Mouse (Mus musculus): ENCODE measurements around the gene Zfp65. TPM values are rescaled to one million over a fixed set of nuclear protein-coding genes. Genes with fewer than 3 reads are reported as not detected.
A peak's percentile ranks its signal among the peaks of the same experiment; 100 is the strongest.
"Not testable (repeated sequence)": the region's sequence is repeated elsewhere in the genome, so short reads cannot be mapped to it uniquely, and the experiment has no call there.

Zfp65 gene
- polyA plus RNA-seq, 1 experiment, result 1.3 TPM

DNA sequence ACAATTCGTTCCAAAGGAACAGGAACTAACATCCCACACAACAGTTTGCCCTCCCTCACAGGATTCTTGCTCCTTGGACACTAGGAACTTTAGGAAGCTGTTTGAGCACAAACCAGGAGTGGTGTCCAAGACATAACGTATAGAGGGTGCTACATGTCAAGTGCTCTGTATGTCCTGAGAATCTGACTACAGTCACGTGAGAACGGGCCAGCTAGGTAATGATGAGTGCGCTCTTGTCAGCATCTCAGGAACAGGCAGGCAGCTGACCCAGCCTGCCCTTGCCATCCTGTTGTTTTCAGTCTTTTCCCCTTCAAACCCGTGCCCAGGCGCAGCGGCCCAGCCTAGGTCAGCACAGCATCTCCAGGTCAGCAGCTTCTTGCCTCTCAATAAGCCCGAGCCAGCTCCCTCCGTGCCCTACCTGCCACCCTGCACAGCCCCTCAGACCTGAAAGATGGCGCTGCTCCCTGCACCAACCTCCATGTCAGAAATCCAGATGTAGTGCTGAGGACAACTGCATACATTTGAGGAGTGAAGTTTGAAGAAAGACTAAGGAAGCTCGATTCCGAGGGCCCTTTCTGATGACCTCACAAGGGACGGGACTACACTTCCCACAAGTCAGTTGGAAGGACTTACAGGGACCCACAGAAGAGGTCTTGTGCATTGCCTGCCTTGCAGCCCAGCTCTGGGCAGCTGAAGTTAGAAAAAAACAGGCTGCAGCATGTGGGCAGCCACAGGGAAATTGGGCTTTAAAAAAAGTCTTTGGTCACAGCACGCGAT is 45.8 kb downstream of the Zfp65 start:
- Histone ChIP-seq H3K4me3 (peak overlapping the region; percentile 54), H3ac (ENCODE audit: control insufficient read depth, insufficient read length) (peak overlapping the region; percentile 37), H3K4me2 (ENCODE audit: low read depth) (peak overlapping the region; percentile 95)
- not testable (repeated sequence) for H3K79me2 ChIP-seq (ENCODE audit: control insufficient read depth, insufficient read depth); H3K27me3 ChIP-seq (ENCODE audit: control insufficient read depth, insufficient read depth, insufficient read length); H3K36me3 ChIP-seq (ENCODE audit: control insufficient read depth, insufficient read depth)
- peak; percentile 49 for TF ChIP-seq SRF (IDR thresholded peaks at IDR 0.05; ENCODE audit: control insufficient read depth, insufficient read length, low read depth)
- peak; percentile 94 for TF ChIP-seq MAX (IDR thresholded peaks at IDR 0.05; ENCODE audit: low read depth)
- peak; percentile 10 for TF ChIP-seq POLR2AphosphoS2 (IDR thresholded peaks at IDR 0.05; ENCODE audit: insufficient read length, low read depth)

DNA sequence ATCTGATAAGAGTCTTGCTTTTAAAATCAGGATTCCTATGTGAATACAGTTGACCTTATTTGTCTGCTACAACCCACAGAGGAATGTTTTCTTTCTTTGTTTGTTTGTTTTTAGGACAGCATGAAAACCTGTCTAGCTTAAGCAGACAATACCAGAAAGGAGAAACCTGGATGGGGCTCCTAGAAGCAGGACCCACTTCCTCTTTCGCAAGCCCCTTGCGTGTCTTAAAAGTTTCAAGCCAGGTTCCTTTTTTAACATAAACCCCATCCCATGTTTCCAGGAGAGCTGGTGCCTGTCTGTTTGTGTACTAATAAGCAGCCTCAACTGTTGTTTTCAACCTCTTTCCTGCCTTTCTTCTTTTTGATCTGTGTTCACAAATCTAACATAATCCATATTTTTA is 54.1 kb downstream of the Zfp65 start:
- TF ChIP-seq REST (IDR thresholded peaks at IDR 0.05; ENCODE audit: insufficient read depth, insufficient read length) (no peak), SRF (IDR thresholded peaks at IDR 0.05; ENCODE audit: control insufficient read depth, insufficient read length, low read depth) (no peak), USF1 (IDR thresholded peaks at IDR 0.05; ENCODE audit: low read depth) (no peak), POLR2AphosphoS2 (IDR thresholded peaks at IDR 0.05; ENCODE audit: insufficient read length, low read depth) (no peak), TCF3 (IDR thresholded peaks at IDR 0.05; ENCODE audit: insufficient read length, low read depth) (no peak), CEBPB (IDR thresholded peaks at IDR 0.05; ENCODE audit: insufficient read depth, poor library complexity, severe bottlenecking) (no peak), MAX (IDR thresholded peaks at IDR 0.05; ENCODE audit: low read depth) (no peak), MYOD1 (IDR thresholded peaks at IDR 0.05; ENCODE audit: control insufficient read depth in 1 of 3, insufficient read length in 2 of 3, low read depth in 2 of 3) (no peak), POLR2A (IDR thresholded peaks at IDR 0.05; ENCODE audit: insufficient read length, low read depth) (no peak), E2F4 (IDR thresholded peaks at IDR 0.05; ENCODE audit: insufficient read depth) (no peak), TCF12 (IDR thresholded peaks at IDR 0.05; ENCODE audit: insufficient read depth, poor library complexity, severe bottlenecking) (no peak), MYOG (IDR thresholded peaks at IDR 0.05; ENCODE audit: control insufficient read depth in 1 of 3, insufficient read depth in 1 of 3, insufficient read length in 2 of 3, low read depth in 2 of 3) (no peak)
- Histone ChIP-seq H3K4me2 (ENCODE audit: low read depth) (no peak overlapping the region), H3K27me3 (ENCODE audit: control insufficient read depth, insufficient read depth, insufficient read length) (no peaks in the 10 kb centered on the region), H3ac (ENCODE audit: control insufficient read depth, insufficient read length) (no peak overlapping the region), H3K36me3 (ENCODE audit: control insufficient read depth, insufficient read depth) (no peaks in the 10 kb centered on the region), H3K4me3 (no peak overlapping the region), H3K79me2 (ENCODE audit: control insufficient read depth, insufficient read depth) (no peaks in the 10 kb centered on the region)

Other genes starting within 250 kb of the Zfp65 start
- 1.8 TPM for gene Zfp874b, start 244.9 kb downstream of the Zfp65 start, polyA plus RNA-seq (2012; fragmentation: generic; extraction: Trizol)
- 1.6 TPM for gene Zfp58, start 228.6 kb downstream of the Zfp65 start, polyA plus RNA-seq (2012; fragmentation: generic; extraction: Trizol)
- not detected for gene Gm26965, start 203.0 kb downstream of the Zfp65 start, polyA plus RNA-seq (2012; fragmentation: generic; extraction: Trizol)
- 18.0 TPM for gene Zfp87, start 203.0 kb downstream of the Zfp65 start, polyA plus RNA-seq (2012; fragmentation: generic; extraction: Trizol)
- 0.68 TPM for gene Zfp748, start 175.3 kb downstream of the Zfp65 start, polyA plus RNA-seq (2012; fragmentation: generic; extraction: Trizol)
- 0.86 TPM for gene Zfp729b, start 119.5 kb downstream of the Zfp65 start, polyA plus RNA-seq (2012; fragmentation: generic; extraction: Trizol)
- 0.30 TPM for gene Gm49345, start 91.4 kb downstream of the Zfp65 start, polyA plus RNA-seq (2012; fragmentation: generic; extraction: Trizol)
- gene Zfp729a, start 91.4 kb downstream of the Zfp65 start, polyA plus RNA-seq (2012; fragmentation: generic; extraction: Trizol), result 0.88 TPM
- gene Zfp738, start 42.1 kb downstream of the Zfp65 start, polyA plus RNA-seq (2012; fragmentation: generic; extraction: Trizol), result 0.52 TPM
- 0.66 TPM for gene Zfp85, start 26.1 kb upstream of the Zfp65 start, polyA plus RNA-seq (2012; fragmentation: generic; extraction: Trizol)
- 0.08 TPM for gene Zfp493, start 50.5 kb upstream of the Zfp65 start, polyA plus RNA-seq (2012; fragmentation: generic; extraction: Trizol)
- gene Zfp273, start 84.6 kb upstream of the Zfp65 start, polyA plus RNA-seq (2012; fragmentation: generic; extraction: Trizol), result 0.17 TPM
- not detected for gene Gm10037, start 101.9 kb upstream of the Zfp65 start, polyA plus RNA-seq (2012; fragmentation: generic; extraction: Trizol)
- gene BC048507, start 134.2 kb upstream of the Zfp65 start, polyA plus RNA-seq (2012; fragmentation: generic; extraction: Trizol), result not detected